Mouse (Mus musculus) adrenal gland, postnatal 14 days (tissue): ENCODE data around the gene Thoc5. TPM values are rescaled to one million over a fixed set of nuclear protein-coding genes. Genes with fewer than 3 reads are reported as not detected.

ENCODE experiments used
- DNase-seq: peaks from one replicate; pipeline ENCODE4 v3.0.0; 2021; ENCODE audit warnings: mixed read lengths
- total RNA-seq: library from RNA; stranded (reverse); gene quantifications from 2 replicates; pipeline ENCODE4 v1.2.3, GENCODE M21; 2021

Thoc5 gene
- total RNA-seq, 1 experiment from 2014 or later = 29.9 TPM

GRCm38 (mm10) chr11:4906231-4906630 lies 11.1 kb downstream of the Thoc5 start:
- no peak for DNase-seq

- DNase-seq = peak; percentile 74
These were observed 20.9 kb downstream of the Thoc5 start for GRCm38 (mm10) chr11:4916068-4916467.

- peak; percentile 67 for DNase-seq
These were observed 26.2 kb downstream of the Thoc5 start for GRCm38 (mm10) chr11:4921281-4921680.

GRCm38 (mm10) chr11:4921751-4922150 lies 26.6 kb downstream of the Thoc5 start:
- peak; percentile 31 for DNase-seq

- DNase-seq = no peak
These were observed 32.1 kb downstream of the Thoc5 start for GRCm38 (mm10) chr11:4927224-4927623.

GRCm38 (mm10) chr11:4931009-4931601 lies 36.0 kb downstream of the Thoc5 start:
- peak; percentile 73 for DNase-seq

GRCm38 (mm10) chr11:4936243-4936642 lies 41.1 kb downstream of the Thoc5 start:
- no peak for DNase-seq

- DNase-seq = no peak
These were observed 51.4 kb downstream of the Thoc5 start for GRCm38 (mm10) chr11:4946530-4946929.

GRCm38 (mm10) chr11:4946947-4947812 lies 52.1 kb downstream of the Thoc5 start:
- DNase-seq = peak; percentile 62

- DNase-seq = no peak
These were observed 52.7 kb downstream of the Thoc5 start, which contains the start of gene Nefh for GRCm38 (mm10) chr11:4947813-4948174. Nefh (minus strand) TSS chr11:4948064.

- DNase-seq = no peak
These were observed 53.7 kb downstream of the Thoc5 start for GRCm38 (mm10) chr11:4948792-4949191.

- peak; percentile 83 for DNase-seq
These were observed 54.3 kb downstream of the Thoc5 start for GRCm38 (mm10) chr11:4949256-4950044.

GRCm38 (mm10) chr11:4953401-4953800 lies 58.3 kb downstream of the Thoc5 start:
- no peak for DNase-seq

GRCm38 (mm10) chr11:4953918-4954317 lies 58.8 kb downstream of the Thoc5 start:
- DNase-seq = no peak

- peak; percentile 65 for DNase-seq
These were observed 68.1 kb downstream of the Thoc5 start for GRCm38 (mm10) chr11:4963099-4963808.

- peak; percentile 63 for DNase-seq
These were observed 71.2 kb downstream of the Thoc5 start for GRCm38 (mm10) chr11:4966325-4966724.

GRCm38 (mm10) chr11:4966888-4967287 lies 71.8 kb downstream of the Thoc5 start:
- no peak for DNase-seq

- DNase-seq = no peak
These were observed 72.4 kb downstream of the Thoc5 start for GRCm38 (mm10) chr11:4967549-4967948.

- peak; percentile 75 for DNase-seq
These were observed 73.3 kb downstream of the Thoc5 start for GRCm38 (mm10) chr11:4968376-4968775.

GRCm38 (mm10) chr11:4972967-4973870 lies 78.1 kb downstream of the Thoc5 start:
- peak; percentile 68 for DNase-seq

GRCm38 (mm10) chr11:4973871-4974256 lies 78.7 kb downstream of the Thoc5 start:
- no peak for DNase-seq
